In genomic region chr4:123422828-123423227, GRCm38 (mm10) we compare ENCODE assay signal across 8 mouse cellular contexts.
DNase-seq lines count a peak whose midpoint lies in the region; ATAC-seq and TF ChIP-seq lines count a peak whose summit lies in the region.

No protein-coding gene starts in this region.

- TF ChIP-seq POLR2A in kidney, adult 2 months (IDR thresholded peaks at IDR 0.05; ENCODE audit: low read depth, low read length) = no peak

- H3K27me3 ChIP-seq in kidney, adult 2 months (replicated peaks; ENCODE audit: control insufficient read depth, insufficient read depth, low read length) = no peaks in the 10 kb centered on the region
- H3K27me3 ChIP-seq in intestine, embryonic 15.5 days (replicated peaks) = no peaks in the 10 kb centered on the region
- no peaks in the 10 kb centered on the region for H3K27me3 ChIP-seq in megakaryocyte, embryonic 14.5 days (replicated peaks)
- H3K27me3 ChIP-seq in midbrain, embryonic 11.5 days (ENCODE audit: control insufficient read depth, insufficient read depth, low read length) = no peaks in the 10 kb centered on the region

- WGBS in kidney, adult 2 months = 27% methylated on average over 6 of the region's 6 CpGs
- WGBS in intestine, embryonic 15.5 days = 35% methylated on average over 6 of the region's 6 CpGs
- WGBS in midbrain, embryonic 11.5 days = 79% methylated on average over 6 of the region's 6 CpGs

- ATAC-seq in intestine, embryonic 15.5 days = peak; percentile 95
- ATAC-seq in midbrain, embryonic 11.5 days (ENCODE audit: low FRiP score) = no peak

- H3K36me3 ChIP-seq in kidney, adult 2 months (ENCODE audit: control insufficient read depth, insufficient read depth, low read length) = no peaks in the 10 kb centered on the region
- H3K36me3 ChIP-seq in intestine, embryonic 15.5 days = no peaks in the 10 kb centered on the region
- H3K36me3 ChIP-seq in megakaryocyte, embryonic 14.5 days (replicated peaks; ENCODE audit: low read length) = peaks cover 45% of the 10 kb centered on the region
- H3K36me3 ChIP-seq in midbrain, embryonic 11.5 days (ENCODE audit: control insufficient read depth, insufficient read depth, low read length) = no peaks in the 10 kb centered on the region; the same call in 1 of the 2 replicates

- H3K27ac ChIP-seq in kidney, adult 2 months (ENCODE audit: insufficient read depth, low read depth, low read length) = peak overlapping the region; percentile 5; the same call in 1 of the 2 replicates
- peak overlapping the region; percentile 72 for H3K27ac ChIP-seq in brown adipose tissue, adult 24 weeks (replicated peaks; ENCODE audit: low read depth, low read length)
- 0 out of 2 replicates have a peak overlapping the region, but pooled peaks have one; percentile 1 for H3K27ac ChIP-seq in intestine, embryonic 15.5 days
- H3K27ac ChIP-seq in midbrain, embryonic 11.5 days (ENCODE audit: low read depth, low read length) = no peak overlapping the region

- peaks cover 17% of the 10 kb centered on the region for H3K4me1 ChIP-seq in kidney, adult 2 months (ENCODE audit: control insufficient read depth, insufficient read depth, low read length)
- peaks cover 29% of the 10 kb centered on the region for H3K4me1 ChIP-seq in brown adipose tissue, adult 24 weeks (ENCODE audit: control insufficient read depth, insufficient read depth, insufficient read length, low read length)
- 0 out of 2 replicates have a peak, but pooled peaks cover 8% of the 10 kb centered on the region for H3K4me1 ChIP-seq in intestine, embryonic 15.5 days (replicated peaks)
- peaks cover 51% of the 10 kb centered on the region for H3K4me1 ChIP-seq in megakaryocyte, embryonic 14.5 days
- no peaks in the 10 kb centered on the region for H3K4me1 ChIP-seq in midbrain, embryonic 11.5 days (ENCODE audit: control insufficient read depth, insufficient read depth, low read length)

- no peaks in the 10 kb centered on the region for H3K9me3 ChIP-seq in intestine, embryonic 15.5 days
- no peaks in the 10 kb centered on the region for H3K9me3 ChIP-seq in megakaryocyte, embryonic 14.5 days
- no peaks in the 10 kb centered on the region for H3K9me3 ChIP-seq in midbrain, embryonic 11.5 days (ENCODE audit: control insufficient read depth, low read length)

- no peak overlapping the region for H3K4me3 ChIP-seq in kidney, adult 2 months (ENCODE audit: insufficient read depth, low read depth, low read length)
- no peak overlapping the region for H3K4me3 ChIP-seq in brown adipose tissue, adult 24 weeks (ENCODE audit: insufficient read depth, low read depth, low read length)
- no peak overlapping the region for H3K4me3 ChIP-seq in intestine, embryonic 15.5 days (replicated peaks)
- H3K4me3 ChIP-seq in megakaryocyte, embryonic 14.5 days (replicated peaks) = peak overlapping the region; percentile 67
- no peak overlapping the region for H3K4me3 ChIP-seq in midbrain, embryonic 11.5 days (ENCODE audit: low read depth, low read length)

- peak; percentile 60 for DNase-seq in kidney, adult 2 months
- no peak for DNase-seq in kidney, postnatal 4 days
- no peak for DNase-seq in right cerebral cortex, adult 2 months (ENCODE audit: low spot score in 2 of 2)
- no peak for DNase-seq in left cerebral cortex, adult 8-10 months (ENCODE audit: low spot score in 2 of 2)
- no peak for DNase-seq in midbrain, embryonic 11.5 days (ENCODE audit: low spot score, missing footprints)

- H3K9ac ChIP-seq in intestine, embryonic 15.5 days = no peak overlapping the region
- H3K9ac ChIP-seq in midbrain, embryonic 11.5 days (ENCODE audit: low read length) = no peak overlapping the region

- no peak for TF ChIP-seq CTCF in kidney, adult 2 months (conservative IDR thresholded peaks at IDR 0.05; ENCODE audit: insufficient read depth, insufficient read length, low read depth, low read length)

- H3K4me2 ChIP-seq in intestine, embryonic 15.5 days (replicated peaks) = no peak overlapping the region
- H3K4me2 ChIP-seq in midbrain, embryonic 11.5 days = no peak overlapping the region
